Mouse (Mus musculus): ENCODE results near the gene Psmb8.

GRCm38 (mm10) chr17:34207456-34207855 is 9.9 kb downstream of the Psmb8 start:
- TF ChIP-seq CTCF (conservative IDR thresholded peaks at IDR 0.05; ENCODE audit: low read length) (no peak), NANOG (IDR thresholded peaks at IDR 0.05; ENCODE audit: borderline replicate concordance, low read length) (no peak), POU5F1 (IDR thresholded peaks at IDR 0.05; ENCODE audit: borderline replicate concordance, low read length) (no peak)
